Mouse (Mus musculus) midbrain, embryonic 12.5 days (tissue): ENCODE data around the gene Hsd11b1. TPM values are rescaled to one million over a fixed set of nuclear protein-coding genes. Genes with fewer than 3 reads are reported as not detected.

Experiments used
- ATAC-seq: fragments of 200-750 bp; cut with Nextera tagmentation; 2 replicates; pipeline ENCODE4 v1.8.0; 2017; ENCODE audit warnings: low read depth, moderate TSS enrichment, moderate library complexity; ENCODE audit not compliant: low FRiP score
- H3K27ac ChIP-seq: fragments of 300-500 bp; sonication (generic); replicated peaks from 2 replicates; pipeline ENCODE4 v1.5.1; 2016; ENCODE audit warnings: mild to moderate bottlenecking
- H3K27me3 ChIP-seq: fragments of 300-500 bp; sonication (generic); 2 replicates; pipeline ENCODE4 v1.6.1; 2016; ENCODE audit warnings: mild to moderate bottlenecking
- H3K36me3 ChIP-seq: fragments of 300-500 bp; sonication (generic); 2 replicates; pipeline ENCODE4 v1.6.1; 2016
- H3K4me1 ChIP-seq: fragments of 300-500 bp; sonication (generic); 2 replicates; pipeline ENCODE4 v1.6.1; 2016
- H3K4me2 ChIP-seq: fragments of 300-500 bp; sonication (generic); replicated peaks from 2 replicates; pipeline ENCODE4 v1.6.1; 2016; ENCODE audit warnings: mild to moderate bottlenecking, moderate library complexity
- H3K4me3 ChIP-seq: fragments of 300-500 bp; sonication (generic); 2 replicates; pipeline ENCODE4 v1.5.1; 2016; ENCODE audit warnings: mild to moderate bottlenecking
- H3K9ac ChIP-seq: fragments of 300-500 bp; sonication (generic); replicated peaks from 2 replicates; pipeline ENCODE4 v1.6.1; 2016; ENCODE audit warnings: mild to moderate bottlenecking, moderate library complexity
- H3K9me3 ChIP-seq: fragments of 300-500 bp; sonication (generic); 2 replicates; pipeline ENCODE4 v1.6.1; 2016; ENCODE audit warnings: mild to moderate bottlenecking
- WGBS: fragments of 180-500 bp; shearing (Covaris S2); methylation state at CpG from one replicate; pipeline ENCODE4 v1.1.7; 2016; 5-methylcytosine and 5-hydroxymethylcytosine counted together
- polyA plus RNA-seq: library from polyadenylated mRNA; unstranded; fragments of >200 nt; fragmentation: Nextera tagmentation; extraction: Ambion mirVana; gene quantifications from 2 replicates; pipeline ENCODE4 v1.2.1, GENCODE M21; 2016

Gene Hsd11b1
- polyA plus RNA-seq, 1 experiment from 2014 or later, result not detected

DNA sequence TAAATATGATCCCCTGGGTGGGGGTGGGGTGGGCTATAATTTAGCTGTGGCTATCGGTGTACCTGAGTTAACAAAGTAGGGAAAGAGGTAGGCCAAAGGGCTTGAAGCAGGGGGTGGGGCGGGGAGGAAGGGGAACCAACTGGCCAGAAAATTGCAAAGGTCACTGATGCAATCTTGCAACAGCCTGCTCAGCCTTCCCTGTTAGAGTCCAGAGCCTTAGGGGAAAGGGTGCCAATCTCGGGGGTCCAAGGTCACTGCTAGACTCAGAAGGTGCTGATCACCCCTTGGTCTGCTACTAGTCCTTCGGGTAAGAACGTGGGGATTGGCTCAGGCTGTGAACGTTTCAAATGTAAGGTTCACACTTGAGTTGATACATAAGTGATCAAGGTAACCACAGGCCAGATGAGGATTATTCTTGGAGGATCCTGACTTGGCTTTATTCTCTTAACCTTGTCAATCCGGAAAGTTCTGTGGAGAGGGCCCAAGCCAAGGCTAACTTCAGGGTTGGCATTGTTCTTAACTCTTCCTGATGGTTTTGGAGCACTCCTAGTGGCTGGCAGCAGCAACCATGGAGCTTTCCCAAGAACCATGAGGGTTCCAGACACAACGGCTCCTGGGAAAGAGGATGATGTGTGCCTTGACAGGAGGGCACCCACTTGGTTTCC is 10.7 kb upstream of the Hsd11b1 start:
- Histone ChIP-seq H3K27me3 (no peaks in the 10 kb centered on the region), H3K4me2 (no peak overlapping the region), H3K9ac (no peak overlapping the region), H3K4me3 (no peak overlapping the region), H3K4me1 (peaks cover 13% of the 10 kb centered on the region), H3K27ac (no peak overlapping the region), H3K9me3 (no peaks in the 10 kb centered on the region), H3K36me3 (no peaks in the 10 kb centered on the region)
- no peak for ATAC-seq
- 84% methylated on average over 8 of the region's 8 CpGs for WGBS

DNA sequence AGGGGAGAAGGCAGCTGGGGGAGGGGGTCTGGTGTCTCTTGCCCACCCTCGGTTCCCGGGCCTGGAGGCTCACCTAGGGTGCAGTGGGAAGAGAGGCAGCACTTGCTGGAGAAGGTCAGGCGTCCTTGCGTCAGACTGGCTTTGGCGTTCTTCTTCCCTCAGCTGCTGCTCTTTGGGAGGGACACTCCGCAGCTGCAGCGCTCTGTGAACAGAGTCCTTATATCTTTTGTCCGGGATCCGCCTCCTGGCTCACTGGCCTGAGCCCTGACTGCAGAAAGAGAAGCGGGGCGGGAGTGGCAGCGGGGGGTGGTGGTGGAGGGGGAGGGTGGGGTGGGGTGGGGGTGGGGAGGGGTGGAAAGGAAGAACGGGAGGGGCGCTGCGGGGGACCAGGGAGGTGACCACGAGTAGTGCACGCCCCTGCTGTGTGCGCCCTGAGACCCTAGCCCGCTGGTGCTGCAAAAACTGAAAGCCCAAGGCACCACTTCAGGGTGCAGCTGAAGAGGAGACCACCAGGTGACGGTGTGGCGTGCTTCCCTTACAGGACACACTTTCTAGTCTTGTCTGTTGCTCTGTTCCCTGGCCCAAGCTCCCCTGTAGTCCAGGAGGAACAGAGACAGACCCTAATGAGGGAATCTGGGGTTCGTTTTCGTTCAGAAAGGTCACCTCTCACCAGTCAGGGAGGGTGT is 9.2 kb upstream of the Hsd11b1 start, which contains the start of gene G0s2:
TSS of gene G0s2 (minus strand) at position 302 of the 686 bp plus-strand sequence.
- no peaks in the 10 kb centered on the region for H3K9me3 ChIP-seq
- 0% methylated on average over 23 of the region's 23 CpGs for WGBS
- peak within 1 kb of the TSS; percentile 79 for H3K27ac ChIP-seq
- ATAC-seq, result peak; percentile 83
- H3K4me3 ChIP-seq, result peak within 1 kb of the TSS; percentile 42
- peak within 1 kb of the TSS; percentile 55 for H3K9ac ChIP-seq
- H3K4me2 ChIP-seq, result peak within 1 kb of the TSS; percentile 67
- H3K27me3 ChIP-seq, result no peaks in the 10 kb centered on the region
- H3K4me1 ChIP-seq, result peaks cover 13% of the 10 kb centered on the region
- H3K36me3 ChIP-seq, result no peaks in the 10 kb centered on the region

DNA sequence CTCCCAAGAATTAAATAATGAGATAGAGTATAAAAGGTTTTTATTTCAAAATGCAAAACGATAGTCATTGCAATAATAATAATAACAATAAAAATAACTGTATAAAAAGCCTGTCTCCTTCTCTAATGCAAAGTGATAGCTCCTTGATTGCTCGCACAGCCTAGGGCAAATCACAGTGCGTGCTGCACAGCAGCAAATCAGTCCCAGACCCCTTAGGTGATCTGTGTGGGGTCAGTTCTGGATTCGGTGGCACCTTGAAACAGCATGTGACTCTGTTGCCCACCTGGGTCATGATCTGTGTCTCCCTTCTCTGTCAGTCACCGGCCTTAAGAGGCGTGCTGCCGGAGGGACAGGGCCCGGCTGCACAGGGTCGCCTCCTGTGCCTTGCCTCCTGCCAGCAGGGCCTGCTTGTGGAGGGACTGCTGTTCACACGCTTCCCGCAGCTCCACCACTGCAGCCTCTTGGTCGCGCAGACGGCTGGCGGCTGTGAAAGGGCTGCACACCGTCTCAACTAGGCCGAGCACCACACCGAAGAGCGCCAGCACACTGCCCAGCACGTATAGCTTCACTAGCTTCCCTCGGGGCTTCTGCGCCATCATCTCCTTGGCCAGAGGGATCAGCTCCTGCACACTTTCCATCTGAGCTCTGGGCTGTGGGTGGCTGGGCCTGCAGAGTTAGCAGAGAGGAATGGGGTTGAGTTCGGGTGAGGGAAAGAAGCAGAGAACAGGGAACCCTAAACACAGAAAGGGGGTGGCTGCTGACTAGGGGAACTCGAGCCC is 8.5 kb upstream of the Hsd11b1 start:
- peak overlapping the region; percentile 55 for H3K9ac ChIP-seq
- no peaks in the 10 kb centered on the region for H3K9me3 ChIP-seq
- H3K27ac ChIP-seq, result peak overlapping the region; percentile 79
- H3K36me3 ChIP-seq, result no peaks in the 10 kb centered on the region
- 8% methylated on average over 24 of the region's 24 CpGs for WGBS
- peak overlapping the region; percentile 42 for H3K4me3 ChIP-seq
- no peaks in the 10 kb centered on the region for H3K27me3 ChIP-seq
- peak overlapping the region; percentile 67 for H3K4me2 ChIP-seq
- peaks cover 13% of the 10 kb centered on the region for H3K4me1 ChIP-seq
- ATAC-seq, result peak; percentile 68

GRCm38 (mm10) chr1:193270965-193271763 is 7.3 kb upstream of the Hsd11b1 start:
- no peak overlapping the region for H3K9ac ChIP-seq
- no peak overlapping the region for H3K27ac ChIP-seq
- H3K4me3 ChIP-seq, result no peak overlapping the region
- WGBS, result 72% methylated on average over 6 of the region's 6 CpGs
- peaks cover 13% of the 10 kb centered on the region for H3K4me1 ChIP-seq
- no peaks in the 10 kb centered on the region for H3K36me3 ChIP-seq
- no peaks in the 10 kb centered on the region for H3K27me3 ChIP-seq
- no peak for ATAC-seq
- H3K4me2 ChIP-seq, result 0 out of 2 replicates have a peak overlapping the region, but pooled peaks have one; percentile 67
- no peaks in the 10 kb centered on the region for H3K9me3 ChIP-seq

DNA sequence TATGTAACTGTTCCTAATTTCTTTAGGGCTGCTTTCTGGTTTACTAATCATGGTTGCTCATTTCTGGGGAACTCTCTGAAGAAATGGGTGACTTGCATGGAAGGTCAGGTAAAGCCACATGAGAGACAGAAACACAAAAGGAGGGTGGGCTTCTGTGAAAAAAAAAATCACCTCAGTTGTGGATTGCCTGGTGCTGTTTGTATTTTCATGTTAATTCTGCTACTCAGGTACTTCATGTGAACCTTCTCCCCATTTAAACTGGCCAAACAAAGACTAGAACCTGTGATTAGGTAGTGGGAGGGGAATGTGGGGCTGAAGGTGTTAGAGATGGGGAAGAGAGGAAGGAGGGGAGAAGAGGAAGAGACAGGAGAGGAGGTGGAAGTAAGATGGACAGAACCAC is 1.9 kb upstream of the Hsd11b1 start:
- H3K27me3 ChIP-seq, result no peaks in the 10 kb centered on the region
- H3K4me2 ChIP-seq, result no peak overlapping the region
- H3K4me1 ChIP-seq, result no peaks in the 10 kb centered on the region
- no peak overlapping the region for H3K4me3 ChIP-seq
- no peak for ATAC-seq
- no peaks in the 10 kb centered on the region for H3K9me3 ChIP-seq
- H3K27ac ChIP-seq, result no peak overlapping the region
- H3K9ac ChIP-seq, result no peak overlapping the region
- H3K36me3 ChIP-seq, result no peaks in the 10 kb centered on the region

- H3K27me3 ChIP-seq, result no peaks in the 10 kb centered on the region
- no peak overlapping the region for H3K4me2 ChIP-seq
- H3K9ac ChIP-seq, result no peak overlapping the region
- H3K4me1 ChIP-seq, result no peaks in the 10 kb centered on the region
- ATAC-seq, result no peak
- 86% methylated on average over 8 of the region's 8 CpGs for WGBS
- no peak overlapping the region for H3K27ac ChIP-seq
- H3K4me3 ChIP-seq, result no peak overlapping the region
- no peaks in the 10 kb centered on the region for H3K36me3 ChIP-seq
- H3K9me3 ChIP-seq, result no peaks in the 10 kb centered on the region
These were observed 608 bp downstream of the Hsd11b1 start for GRCm38 (mm10) chr1:193263026-193263907.

DNA sequence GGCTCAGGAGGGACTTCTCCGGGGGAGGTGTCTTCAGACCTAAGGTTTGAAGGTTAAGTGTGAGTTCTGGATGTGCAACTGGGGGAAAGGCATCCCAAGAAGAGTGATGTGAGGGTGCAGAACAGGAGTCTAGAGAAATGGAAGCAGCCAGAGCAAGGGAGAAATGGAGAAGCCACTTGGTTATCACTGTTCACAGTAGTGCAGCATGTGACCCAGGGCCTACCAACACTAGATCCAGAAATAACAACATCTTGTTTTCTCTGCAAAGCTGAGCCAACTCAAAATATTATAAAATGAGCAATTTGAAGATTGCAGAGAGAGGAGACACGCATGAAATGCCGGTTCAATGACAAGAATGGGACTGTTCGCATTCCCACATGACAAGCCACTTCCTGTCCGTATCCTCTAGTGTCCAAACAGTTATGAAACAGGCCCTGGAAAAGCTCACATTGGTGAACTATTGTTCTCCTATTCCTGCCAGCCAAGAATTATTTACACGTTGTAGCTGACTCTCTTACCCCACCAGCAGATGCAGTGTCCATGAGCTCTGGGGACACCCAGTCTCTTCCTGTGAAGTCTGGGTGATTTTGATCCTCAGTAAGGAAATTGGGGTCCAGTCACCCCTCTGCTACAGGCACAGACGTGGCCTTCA is 1.9 kb downstream of the Hsd11b1 start:
- ATAC-seq, result no peak
- WGBS, result 83% methylated on average over 7 of the region's 7 CpGs
- no peaks in the 10 kb centered on the region for H3K36me3 ChIP-seq
- H3K4me3 ChIP-seq, result no peak overlapping the region
- H3K9ac ChIP-seq, result no peak overlapping the region
- no peaks in the 10 kb centered on the region for H3K4me1 ChIP-seq
- H3K27ac ChIP-seq, result no peak overlapping the region
- no peak overlapping the region for H3K4me2 ChIP-seq
- no peaks in the 10 kb centered on the region for H3K27me3 ChIP-seq
- no peaks in the 10 kb centered on the region for H3K9me3 ChIP-seq

DNA sequence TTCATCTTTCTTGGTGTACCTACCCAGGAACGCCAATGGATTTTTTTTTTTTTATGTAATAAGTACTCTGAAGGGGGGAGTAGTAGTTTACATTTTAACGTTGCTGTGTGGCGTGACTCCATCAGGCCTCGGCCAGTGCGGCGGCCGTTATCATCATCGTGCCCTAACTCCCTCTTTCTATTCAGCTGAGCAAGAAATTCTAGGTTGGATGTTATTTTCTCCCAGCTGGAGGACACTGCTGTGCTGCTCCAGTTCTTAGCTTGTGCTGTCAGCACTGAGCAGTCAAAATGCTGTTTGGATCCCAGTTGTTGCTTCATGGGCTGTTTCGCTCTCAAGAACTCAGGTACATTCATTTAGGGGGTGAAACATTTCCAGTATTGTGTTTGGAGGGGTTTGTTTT is 4.3 kb downstream of the Hsd11b1 start:
- WGBS, result 94% methylated on average over 9 of the region's 9 CpGs
- H3K9ac ChIP-seq, result no peak overlapping the region
- no peak for ATAC-seq
- H3K36me3 ChIP-seq, result no peaks in the 10 kb centered on the region
- H3K4me2 ChIP-seq, result no peak overlapping the region
- H3K4me1 ChIP-seq, result no peaks in the 10 kb centered on the region
- 0 out of 2 replicates have a peak, but pooled peaks cover 3% of the 10 kb centered on the region for H3K27me3 ChIP-seq
- H3K27ac ChIP-seq, result no peak overlapping the region
- no peak overlapping the region for H3K4me3 ChIP-seq
- no peaks in the 10 kb centered on the region for H3K9me3 ChIP-seq

- H3K27ac ChIP-seq, result no peak overlapping the region
These were observed 7.2 kb downstream of the Hsd11b1 start for GRCm38 (mm10) chr1:193256621-193257098.

GRCm38 (mm10) chr1:193256289-193256577 is 7.6 kb downstream of the Hsd11b1 start:
- ATAC-seq, result 0 out of 2 replicates have a peak, but pooled peaks have one; percentile 23
- Histone ChIP-seq H3K27me3 (0 out of 2 replicates have a peak, but pooled peaks cover 3% of the 10 kb centered on the region), H3K27ac (no peak overlapping the region), H3K9ac (no peak overlapping the region), H3K9me3 (no peaks in the 10 kb centered on the region), H3K4me1 (no peaks in the 10 kb centered on the region), H3K4me2 (no peak overlapping the region), H3K4me3 (no peak overlapping the region), H3K36me3 (no peaks in the 10 kb centered on the region)

More at GRCm38 (mm10) chr1:193256621-193257098, 7.2 kb downstream of the Hsd11b1 start:
- ATAC-seq, result no peak
- WGBS, result 86% methylated on average over 5 of the region's 5 CpGs
- Histone ChIP-seq H3K36me3 (no peaks in the 10 kb centered on the region), H3K9ac (no peak overlapping the region), H3K4me1 (no peaks in the 10 kb centered on the region), H3K4me2 (no peak overlapping the region), H3K4me3 (no peak overlapping the region), H3K27me3 (0 out of 2 replicates have a peak, but pooled peaks cover 3% of the 10 kb centered on the region), H3K9me3 (no peaks in the 10 kb centered on the region)
